Mouse (Mus musculus) left cerebral cortex, adult 18-20 months (tissue): ENCODE measurements around the gene Cfd. TPM values are rescaled to one million over a fixed set of nuclear protein-coding genes. Genes with fewer than 3 reads are reported as not detected.

ENCODE experiments used
- DNase-seq, 2 experiments: peaks; one replicate each; pipeline ENCODE4 v3.0.0; 2021 to 2022; ENCODE audit warnings: low spot score in 2 of 2, mixed read lengths in 1 of 2
- total RNA-seq, 2 experiments: library from RNA; stranded (reverse); gene quantifications; 2 replicates each; pipeline ENCODE4 v1.2.3; 2021

The Cfd gene
- total RNA-seq, 2 experiments from 2014 or later, result not detected

DNA sequence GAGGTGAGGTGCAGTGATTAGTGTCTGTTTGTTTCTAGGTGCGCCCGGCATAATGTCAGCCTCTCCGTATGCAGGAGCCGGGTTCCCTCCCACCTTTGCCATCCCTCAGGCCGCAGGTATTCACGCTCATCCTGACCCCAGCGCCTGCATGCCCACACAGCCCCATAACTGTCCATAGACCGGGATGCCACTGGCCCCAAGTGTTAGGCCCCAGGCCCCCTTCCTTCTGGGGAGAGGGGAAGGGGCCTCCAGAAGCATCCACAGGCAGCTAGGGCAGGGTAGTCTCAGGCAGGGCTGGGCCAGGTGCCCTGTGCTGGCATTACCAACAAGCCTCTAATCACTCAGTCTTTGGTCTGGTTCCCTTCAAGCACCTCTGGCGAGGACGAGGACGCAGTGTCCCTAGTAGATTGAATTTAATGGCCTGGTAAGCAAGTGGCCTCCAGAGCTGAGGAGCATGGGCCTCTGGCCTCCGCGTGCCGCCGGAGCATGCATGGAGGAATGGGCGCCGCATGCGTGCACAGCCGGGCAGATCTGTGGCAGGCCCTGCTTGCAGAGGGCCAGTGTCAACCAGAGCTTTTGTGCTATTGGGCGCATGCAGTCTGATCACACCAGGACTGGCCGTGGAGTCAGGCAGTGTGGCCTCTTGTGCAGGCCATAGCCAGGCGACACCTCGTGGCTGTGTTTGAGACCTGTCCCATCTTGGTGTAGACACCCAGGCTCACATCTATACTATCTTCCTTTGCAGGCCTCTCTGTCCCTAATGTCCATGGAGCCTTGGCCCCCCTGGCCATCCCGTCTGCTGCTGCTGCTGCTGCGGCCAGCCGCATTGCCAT, 30.4 kb upstream of the Cfd start:
- DNase-seq, result no peak

DNA sequence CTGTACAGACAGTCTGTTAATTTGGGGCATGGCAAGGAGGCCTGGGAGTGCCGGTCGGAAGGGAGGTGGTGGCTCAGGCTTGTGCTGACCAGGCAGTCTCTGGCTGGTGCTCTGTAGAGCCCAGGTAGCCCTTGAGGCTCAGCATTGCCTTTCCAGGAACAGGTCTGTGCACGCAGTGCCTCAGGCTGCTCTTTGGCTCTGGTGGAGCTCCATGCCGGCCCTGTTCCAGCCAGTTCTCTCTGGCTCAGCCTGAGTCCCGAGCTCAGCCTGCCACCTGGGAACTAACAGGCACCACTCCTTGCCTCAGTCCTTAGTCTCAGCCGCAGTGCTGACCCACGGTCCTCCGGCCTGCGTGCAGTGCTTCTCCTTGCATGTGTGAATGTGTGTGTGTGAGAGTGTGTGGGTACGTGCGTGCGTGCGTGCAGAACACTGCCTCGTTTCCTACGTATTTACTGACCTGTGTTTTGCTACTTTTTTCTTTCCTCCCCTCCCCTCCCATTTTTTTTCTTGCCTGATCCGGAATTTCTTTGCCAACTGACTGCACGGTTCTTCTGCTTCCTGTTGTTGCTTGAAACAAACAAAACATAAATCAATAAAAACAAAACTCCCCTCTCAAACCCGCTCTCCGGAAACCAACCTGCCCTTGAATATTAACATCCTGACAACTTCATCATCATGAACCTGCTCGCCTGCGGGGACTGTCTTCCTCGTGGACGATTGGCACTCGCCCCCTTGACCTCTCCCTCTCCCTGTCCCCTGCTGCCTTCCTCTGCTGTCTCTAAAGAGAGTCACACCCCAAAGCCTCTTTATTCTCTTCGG, 29.2 kb upstream of the Cfd start:
- DNase-seq, result no peak

DNA sequence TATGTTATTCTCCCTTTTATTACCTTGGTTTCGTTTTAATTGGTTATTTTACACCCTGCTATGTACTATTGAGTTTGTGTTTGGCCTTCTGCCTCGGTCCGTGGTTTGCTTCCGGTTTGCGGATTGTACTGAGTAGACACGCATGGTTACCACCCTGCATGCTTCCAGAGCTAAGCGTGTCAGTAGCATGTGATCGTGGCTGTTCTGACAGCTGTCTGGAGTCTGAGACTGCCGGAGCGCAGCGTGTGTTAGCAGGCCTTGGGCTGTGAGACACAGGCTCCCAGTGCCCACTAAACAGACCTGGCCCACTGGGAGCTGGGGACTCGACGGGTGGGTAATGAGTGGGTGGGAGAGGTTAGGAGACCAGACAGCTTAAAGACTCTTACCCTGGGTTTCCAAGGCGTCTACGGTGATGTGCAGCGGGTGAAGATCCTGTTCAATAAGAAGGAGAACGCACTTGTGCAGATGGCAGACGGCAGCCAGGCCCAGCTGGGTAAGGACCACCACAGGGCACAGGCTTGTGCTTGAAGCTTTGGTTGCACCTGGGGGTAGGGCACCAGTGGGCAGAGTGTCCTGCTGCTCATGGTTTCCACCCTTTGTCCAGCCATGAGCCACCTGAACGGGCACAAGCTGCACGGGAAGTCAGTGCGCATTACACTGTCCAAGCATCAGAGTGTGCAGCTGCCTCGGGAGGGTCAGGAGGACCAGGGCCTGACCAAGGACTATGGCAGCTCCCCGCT, 28.4 kb upstream of the Cfd start:
- no peak for DNase-seq

DNA sequence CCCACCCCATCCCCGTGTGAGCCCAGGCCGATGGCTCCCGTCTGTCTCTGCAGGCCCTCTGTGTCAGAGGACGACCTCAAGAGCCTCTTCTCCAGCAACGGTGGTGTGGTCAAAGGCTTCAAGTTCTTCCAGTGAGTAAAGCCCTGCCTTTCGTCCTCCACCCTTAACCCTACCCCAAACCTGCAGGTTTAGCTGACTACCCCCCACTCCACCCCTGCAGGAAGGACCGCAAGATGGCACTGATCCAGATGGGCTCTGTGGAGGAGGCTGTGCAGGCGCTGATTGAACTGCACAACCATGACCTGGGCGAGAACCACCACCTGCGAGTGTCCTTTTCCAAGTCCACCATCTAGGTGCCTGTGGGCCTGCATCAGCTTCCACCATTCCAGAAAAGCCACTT, 27.7 kb upstream of the Cfd start:
- DNase-seq, result no peak

DNA sequence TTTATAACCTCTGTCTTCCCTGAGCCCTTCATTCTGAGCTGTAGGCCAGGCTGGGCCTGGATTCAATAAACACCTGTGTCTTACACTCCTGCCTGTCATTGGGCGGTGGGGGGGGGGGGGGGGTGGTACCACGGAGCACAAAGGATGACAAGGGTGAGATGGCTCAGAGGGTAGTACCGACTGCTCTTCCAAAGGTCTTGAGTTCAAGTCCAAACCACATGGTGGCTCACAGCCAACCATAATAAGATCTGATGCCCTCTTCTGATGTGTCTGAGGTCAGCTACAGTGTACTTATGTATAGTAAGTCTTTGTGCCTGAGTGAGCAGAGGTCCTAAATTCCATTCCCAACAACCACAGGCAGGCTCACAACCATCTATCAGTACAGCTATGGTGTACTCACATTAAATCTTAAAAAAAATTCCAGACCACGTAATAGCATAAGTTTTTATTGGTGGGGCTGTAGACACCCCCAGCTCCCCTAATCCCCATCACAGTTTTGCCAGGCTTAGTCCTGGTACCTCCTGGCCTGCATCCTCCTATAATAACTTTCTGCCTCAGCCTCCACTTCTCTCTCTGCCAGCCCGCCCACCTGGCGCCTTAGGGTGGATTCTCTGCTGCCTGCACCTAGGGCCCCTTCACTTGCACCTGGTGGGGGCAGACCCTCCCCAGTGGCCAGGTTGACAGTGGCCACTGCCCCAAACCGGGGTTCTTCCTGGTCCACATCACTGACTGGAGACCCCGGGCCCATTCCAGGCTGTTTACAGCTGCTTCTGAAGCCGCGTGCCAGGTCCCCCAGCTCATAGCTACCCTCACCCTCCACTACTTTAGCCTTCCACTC, 26.1 kb upstream of the Cfd start:
- no peak for DNase-seq

DNA sequence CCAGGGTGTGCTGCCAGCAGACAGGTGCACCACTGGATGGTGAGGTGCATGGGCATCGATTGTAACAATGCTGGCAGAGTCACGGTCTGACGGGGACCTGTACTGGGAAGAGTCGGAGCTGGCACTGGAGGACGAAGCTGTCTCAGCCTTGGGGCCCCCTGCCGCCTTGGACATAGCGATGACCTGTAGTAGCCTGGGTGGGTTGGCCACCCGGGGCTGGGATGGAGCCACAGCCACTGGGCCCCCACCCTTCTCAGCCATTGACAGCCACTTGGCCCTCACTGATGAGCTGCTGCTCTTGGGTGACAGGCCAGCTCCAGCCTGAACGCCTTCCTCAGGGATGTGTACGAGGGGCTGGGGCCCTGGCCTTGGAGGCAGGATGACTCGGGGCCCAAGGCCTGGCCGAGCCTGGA, 25.5 kb upstream of the Cfd start:
- no peak for DNase-seq

DNA sequence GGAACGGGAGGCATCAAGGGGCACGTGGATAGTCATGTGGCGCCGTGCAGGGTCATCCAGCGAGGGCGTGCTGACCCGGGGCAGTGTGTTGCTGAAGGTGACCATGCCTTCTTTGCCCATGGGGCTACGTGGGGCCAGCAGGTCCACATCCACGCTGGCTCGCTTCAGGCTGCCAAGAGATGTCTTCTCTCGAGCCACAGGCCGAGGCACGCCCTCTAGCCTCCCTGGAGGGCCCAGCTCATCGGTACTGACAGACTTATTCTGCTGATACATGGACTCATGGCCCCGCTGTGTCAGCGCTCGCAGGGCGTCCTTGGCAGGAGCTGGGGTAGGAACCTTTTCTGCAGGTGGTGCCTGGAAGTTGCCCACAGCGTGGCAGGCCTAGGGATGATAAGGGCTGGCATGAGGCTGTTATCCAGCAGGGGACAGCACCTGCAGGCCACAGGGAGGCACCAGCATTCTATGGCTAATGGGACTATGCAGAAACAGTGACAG, 24.8 kb upstream of the Cfd start:
- DNase-seq, result no peak

DNA sequence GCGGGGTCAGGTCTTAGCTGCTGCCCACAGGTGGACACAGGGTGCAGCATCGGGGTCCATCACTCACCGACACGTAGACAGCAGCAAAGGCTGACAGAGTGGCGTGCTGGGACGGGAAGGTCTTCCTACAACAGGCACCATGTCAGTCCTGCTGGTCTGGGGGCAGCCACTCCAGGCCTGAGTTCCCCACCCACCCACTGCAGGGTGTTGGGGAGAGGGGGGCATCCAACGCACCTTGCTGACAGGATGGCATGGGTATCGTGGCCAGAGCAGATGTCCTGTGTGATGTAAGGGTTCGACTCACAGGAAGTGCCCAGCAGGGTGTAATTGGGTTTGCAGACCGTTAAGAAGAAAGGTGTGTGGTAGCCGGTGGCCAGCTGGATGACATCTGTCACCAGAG, 24.1 kb upstream of the Cfd start:
- no peak for DNase-seq

DNA sequence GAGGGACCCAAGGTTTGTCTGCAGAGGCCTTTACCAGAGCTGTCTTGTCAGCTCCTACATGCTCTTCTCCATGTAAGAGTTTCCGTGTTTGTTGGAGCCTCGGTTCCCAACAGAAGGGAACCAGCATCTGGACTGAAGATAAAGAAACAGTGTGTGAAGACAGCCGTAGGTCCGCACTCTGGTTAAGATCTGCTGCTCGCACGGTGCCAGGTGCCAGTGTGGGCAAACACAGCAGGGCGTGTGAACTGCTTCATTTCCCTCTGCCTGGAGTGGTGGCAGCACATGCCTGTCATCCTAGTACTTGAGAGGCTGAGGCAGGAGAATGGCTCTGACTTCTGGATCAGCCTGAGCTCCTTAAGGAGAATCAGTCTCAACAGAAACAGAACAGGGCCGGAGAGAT, 18.8 kb upstream of the Cfd start:
- no peak for DNase-seq

DNA sequence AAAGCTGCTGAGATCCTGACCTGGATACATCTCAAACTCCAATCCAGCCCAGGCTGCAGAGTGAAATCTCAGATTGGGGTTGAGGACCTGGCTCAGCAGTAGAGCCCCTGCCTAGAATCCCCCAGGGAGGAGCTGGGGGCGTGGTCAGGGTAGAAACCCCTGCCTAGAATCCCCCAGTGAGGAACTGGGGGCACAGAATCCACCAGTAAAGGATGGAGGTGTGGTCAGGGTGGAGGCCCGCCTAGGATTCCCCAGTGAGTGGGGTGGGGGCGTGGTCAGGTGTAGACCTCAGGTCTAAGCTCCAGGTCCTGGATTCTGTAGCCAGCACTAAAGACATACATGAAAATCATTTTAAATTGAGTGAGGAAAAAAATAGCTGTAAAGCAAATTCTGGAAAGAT, 17.8 kb upstream of the Cfd start:
- no peak for DNase-seq

DNA sequence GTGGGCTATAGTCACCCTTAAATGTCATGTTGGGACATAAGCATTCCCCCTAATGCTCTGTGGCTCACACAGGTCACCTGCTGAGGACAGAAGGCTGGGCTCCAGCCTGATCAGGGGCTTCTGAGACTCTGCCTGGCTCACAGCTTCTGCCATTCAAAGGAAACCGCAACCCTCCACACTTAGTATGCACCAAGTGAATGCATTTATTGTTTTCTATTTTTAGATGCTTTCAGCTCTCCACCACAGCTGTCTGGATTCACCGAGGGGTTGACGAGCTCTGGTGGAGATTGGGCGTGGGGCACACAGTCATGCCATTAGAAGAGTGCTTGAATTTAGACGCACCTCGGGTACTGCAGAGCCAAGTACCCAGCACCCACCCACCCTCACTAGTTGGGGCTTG, 17.3 kb upstream of the Cfd start:
- no peak for DNase-seq

DNA sequence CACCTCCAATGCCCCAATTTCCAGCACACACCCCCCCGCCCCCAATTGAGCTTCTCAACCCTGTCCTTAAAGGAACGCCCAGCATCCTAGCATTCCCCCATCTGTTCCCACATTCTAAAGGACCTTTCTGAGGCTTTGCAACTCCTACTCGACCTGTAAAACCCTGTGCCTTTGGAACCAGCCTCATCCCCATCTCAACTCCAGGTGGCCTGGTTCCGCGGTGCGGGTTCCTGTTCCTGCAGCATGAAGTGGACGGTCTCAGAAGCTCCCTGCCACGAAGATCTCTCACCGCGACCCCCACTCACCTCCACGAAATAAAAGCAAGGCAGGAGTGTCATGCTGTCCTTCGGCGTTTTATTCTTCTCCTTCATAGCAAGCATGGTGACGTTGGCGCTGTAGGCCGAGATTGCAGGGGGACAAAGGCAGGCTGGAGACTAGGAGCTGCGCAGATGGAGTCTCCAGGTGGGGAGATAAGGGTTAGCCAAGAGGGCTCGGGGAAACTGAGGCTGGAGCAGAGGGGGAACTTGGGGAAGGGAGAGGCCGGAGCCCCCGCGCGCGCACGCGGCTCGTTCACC, 16.9 kb upstream of the Cfd start:
- DNase-seq, result no peak

DNA sequence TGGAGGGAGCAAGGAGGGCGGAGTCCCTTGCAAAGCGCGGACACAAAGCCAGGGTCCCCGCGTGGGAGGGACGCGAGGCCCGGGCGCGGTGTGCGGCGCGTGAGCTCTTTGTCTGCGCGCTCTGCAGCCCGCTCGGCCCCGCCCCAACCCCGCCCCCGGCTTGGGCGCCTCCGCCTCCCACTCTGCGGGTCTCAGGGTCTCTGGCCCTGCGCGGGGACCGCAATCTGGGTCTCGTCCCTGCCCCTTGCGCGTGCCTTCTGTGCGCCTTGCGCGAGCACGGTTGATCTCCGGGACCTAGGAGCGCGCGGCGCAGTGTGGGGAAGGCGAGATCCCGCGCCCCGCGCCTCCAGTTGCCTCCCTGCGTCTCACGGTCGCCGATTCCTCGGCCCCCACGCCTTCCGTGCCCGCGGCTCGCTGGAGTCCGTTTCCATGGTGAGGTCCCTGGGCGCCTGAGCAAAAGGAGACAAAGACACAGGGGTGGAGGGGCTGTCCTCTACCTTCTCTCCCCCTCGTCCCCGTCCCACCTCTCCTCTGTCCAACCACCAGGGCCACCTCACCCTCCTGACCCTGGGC, 16.3 kb upstream of the Cfd start, which contains the start of the genes Prtn3 and Plppr3:
TSS of gene Prtn3 (plus strand) at position 187 of the 573 bp plus-strand sequence.
TSS of gene Plppr3 (minus strand) at position 345 of the 573 bp plus-strand sequence.
- DNase-seq, result no peak

DNA sequence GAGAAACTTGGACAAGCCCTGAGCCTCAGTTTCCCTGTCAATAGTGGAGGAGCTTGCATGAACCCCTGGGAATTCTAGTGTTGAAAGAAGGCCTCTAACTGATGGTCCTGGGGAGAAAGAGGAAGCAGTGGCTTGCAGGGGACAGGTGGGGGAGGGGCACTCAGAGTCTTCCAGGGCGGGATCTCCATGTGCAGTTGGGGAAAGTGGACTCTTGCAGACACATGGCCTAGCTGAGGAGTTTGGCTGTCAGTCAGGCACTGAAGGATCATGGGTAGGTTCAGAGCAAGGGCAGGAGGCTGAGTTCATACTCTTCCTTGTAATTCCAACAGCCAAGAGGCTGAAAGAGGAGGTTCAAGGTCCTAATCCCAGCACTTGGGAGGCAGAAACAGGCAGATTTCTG, 13.5 kb upstream of the Cfd start:
- no peak for DNase-seq

DNA sequence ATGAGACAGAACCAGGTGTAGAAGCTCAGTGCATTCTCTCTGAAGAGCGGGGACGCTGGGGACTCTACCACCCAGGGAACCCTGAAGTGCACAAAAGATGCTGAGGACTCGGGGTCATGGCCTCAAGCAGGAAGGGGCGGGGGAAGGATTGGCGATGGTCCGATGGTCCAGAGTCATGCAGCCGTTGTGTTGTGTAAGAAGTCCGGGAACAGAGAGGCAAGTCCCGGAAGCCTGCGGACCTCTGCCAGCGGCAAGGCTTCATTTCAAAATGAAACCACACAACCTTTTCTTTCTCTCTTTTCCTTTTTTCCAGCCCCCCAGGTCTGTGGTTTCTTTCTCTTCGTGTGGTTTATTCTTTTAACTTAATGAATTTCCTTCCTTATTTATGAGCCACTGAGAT, 12.9 kb upstream of the Cfd start:
- DNase-seq, result no peak

DNA sequence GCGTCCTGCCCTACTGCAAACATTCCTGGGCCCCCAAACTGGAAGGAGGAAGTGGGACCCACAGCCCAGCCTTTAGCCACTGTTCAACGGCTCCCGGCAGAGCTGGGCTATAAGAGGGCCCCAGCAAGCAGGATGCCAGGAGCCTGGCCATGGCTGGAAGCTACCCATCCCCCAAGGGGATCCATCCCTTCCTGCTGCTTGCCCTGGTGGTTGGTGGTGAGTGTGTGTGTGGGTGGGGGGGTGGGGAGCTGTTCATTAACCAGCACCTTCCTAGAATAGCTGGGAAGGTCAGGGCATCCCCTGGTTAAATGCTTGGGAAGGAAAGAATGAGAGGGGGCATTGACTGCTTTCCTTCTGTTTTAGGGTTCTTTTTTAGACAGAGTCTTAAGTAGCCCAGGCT, 11.1 kb upstream of the Cfd start:
- no peak for DNase-seq

DNA sequence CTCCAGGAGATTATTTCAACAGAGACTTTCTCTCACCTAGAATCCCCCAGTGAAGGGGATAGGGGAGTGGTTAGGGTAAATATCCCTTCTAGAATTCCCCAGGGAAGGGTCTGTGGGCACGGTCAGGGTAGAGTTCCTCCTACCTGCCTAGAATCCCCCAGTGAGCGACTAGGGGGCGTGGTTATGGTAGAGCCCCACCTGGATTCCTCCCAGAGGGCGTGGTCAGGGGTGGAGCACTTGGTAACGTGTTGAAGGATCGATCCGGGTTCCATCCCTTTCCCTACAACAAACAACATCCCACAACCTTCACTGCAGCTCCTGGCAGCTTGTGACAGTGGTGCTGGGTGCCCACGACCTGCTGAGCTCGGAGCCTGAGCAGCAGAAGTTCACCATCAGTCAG, 9.9 kb upstream of the Cfd start:
- DNase-seq, result no peak

DNA sequence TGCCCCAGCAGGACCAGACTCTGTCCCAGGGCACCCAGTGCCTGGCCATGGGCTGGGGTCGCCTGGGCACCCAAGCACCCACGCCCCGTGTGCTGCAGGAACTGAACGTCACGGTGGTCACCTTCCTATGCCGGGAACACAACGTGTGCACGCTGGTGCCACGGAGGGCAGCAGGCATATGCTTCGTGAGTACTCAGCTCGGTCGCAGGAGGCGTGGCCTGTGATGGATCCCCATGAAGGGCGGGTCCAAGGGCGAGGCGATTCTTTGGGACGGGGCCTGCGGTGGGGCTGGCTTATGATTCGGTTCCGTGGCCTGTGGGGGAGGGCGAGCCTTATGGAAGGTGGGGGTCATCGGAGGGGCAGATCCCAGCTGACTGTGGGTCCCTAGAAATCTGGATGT, 8.7 kb upstream of the Cfd start:
- DNase-seq, result no peak

DNA sequence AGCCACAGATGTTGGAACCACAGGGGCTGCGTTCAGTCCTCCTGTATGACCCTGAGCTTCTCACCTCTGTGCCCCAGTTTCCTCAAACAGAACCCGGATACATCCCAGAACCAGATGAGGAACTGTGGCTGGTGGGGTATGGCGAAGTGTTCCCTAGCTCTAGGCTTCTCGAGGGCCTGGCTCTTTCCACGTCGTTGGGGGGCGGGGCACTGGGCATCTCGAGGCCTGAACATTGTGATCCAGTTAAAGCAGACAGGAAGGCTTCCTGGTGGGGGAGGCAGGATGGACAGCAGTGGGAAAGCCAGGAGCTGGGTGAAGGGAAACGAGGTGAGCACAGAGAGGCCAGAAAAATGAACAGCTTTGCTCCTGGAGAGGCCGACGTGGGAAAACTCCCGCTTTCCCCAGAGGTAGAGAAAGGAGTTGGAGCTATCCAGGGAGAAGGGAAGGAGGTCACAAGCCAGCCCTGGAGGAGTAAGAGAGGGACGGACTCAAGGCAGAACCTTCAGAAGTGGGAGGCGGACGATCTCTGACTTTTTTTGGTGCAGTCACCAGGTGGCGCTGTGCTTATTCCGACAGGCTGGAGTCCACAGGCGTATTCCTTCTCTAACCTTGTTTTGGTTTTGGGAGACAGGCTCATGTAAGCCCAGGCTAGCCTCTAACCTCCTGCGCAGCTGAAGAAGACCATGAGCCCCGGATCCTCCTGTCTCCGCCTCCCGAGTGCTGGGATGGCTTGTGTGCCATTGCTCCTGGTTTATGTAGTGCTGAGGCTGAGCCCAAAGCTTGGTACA, 7.2 kb upstream of the Cfd start:
- peak; percentile 79 to 87 for DNase-seq
